Mouse (Mus musculus): ENCODE measurements at regions not wholly inside any gene's neighbourhood (a gene's known extent, or its start where the extent isn't known, plus 50 kb on each side); places are given as distances from the start of the nearest gene placed in this dataset.

- no peak for DNase-seq (ENCODE audit: low read depth)
Measured at GRCm38 (mm10) chr9:59232682-59233081, 58.7 kb upstream of the Adpgk start.

GRCm38 (mm10) chr9:59231947-59232346, 59.4 kb upstream of the Adpgk start:
- no peak for DNase-seq (ENCODE audit: low read depth)

DNA sequence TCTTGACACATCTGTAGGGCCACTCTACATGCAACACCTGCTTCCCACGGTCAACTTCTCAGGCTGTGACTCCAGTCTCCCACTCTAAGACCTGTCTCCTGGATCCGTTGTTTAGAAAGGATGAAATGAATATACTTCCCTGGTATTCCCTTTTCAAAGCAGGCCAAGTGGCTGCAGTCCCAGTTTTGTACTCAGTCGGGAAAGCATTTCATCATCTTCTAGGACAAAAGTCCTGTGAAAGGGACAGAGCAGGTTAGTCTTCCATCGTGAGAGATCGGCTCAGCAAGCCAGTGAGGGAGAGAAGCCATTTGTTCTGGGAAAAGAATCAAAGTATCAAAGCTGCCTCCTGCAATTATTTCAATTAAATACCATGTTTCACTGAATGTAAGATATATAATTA, 60.2 kb upstream of the Adpgk start:
- no peak for DNase-seq (ENCODE audit: low read depth)

- DNase-seq (ENCODE audit: low read depth), result no peak
Measured at GRCm38 (mm10) chr9:59230161-59230560, 61.2 kb upstream of the Adpgk start.

GRCm38 (mm10) chr9:59227948-59228347, 63.4 kb upstream of the Adpgk start:
- DNase-seq (ENCODE audit: low read depth), result peak; percentile 8

- DNase-seq (ENCODE audit: low read depth), result no peak
Measured at GRCm38 (mm10) chr9:59226361-59226760, 65.0 kb upstream of the Adpgk start.

DNA sequence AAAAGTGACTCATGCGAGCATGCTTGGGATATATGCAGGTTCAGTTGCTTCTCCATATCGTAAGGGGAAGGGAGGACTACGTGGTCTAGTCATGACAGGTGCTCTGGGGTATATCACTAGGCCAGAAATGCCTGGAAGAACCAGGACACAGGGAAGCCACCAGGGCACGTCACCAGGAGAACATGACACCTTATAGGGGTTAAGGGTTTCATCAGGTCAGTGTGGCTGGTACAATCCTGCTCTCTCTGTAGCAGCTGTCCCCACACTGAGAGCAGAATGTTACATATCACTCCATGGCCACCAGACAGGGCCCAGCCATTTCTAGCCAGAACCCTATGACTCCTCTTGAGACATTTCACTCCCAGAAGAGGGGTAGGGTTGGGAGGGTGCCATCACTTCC, 72.1 kb upstream of the Adpgk start:
- no peak for DNase-seq (ENCODE audit: low read depth)

DNA sequence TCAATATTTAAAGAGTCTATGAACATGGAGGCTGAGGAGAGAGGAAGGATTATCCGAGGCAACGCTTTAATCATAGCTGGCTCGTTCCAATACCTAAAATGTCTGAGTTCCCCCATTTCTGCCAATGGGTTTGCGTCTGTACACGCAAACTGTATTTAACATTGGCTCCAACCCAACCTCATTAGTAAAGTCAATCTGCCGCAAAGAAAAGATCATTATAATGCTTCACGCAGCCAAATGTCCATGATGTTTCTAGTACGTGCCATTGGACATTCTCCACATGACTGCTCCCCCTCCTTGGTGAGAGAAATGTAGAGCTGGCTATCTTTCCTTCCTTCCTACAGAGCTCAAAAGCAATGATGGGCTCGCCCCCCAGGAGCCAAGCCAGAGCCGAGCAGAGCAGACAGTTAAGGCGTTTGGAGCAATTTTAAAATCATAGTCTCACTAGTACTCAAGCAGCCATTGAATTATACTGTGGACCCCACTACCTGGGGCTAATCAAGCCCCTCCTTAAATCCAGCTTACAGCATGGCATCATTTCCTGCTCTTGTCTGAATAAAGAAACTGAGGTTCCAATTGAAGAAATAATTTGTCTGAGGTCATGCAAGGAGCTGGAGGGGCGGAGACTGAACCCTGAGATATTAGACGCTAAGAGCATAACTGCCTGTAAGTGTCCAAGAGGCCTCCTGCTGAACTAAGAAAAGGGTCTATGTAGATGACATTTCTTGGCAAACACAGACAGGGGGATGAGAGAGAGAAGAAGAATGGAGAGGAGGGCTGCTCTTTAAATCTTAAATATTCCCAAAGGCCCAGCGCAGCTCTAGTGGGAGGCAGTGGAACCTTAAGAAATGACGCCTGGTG, 88.5 kb upstream of the Adpgk start:
- DNase-seq (ENCODE audit: low read depth), result no peak

DNA sequence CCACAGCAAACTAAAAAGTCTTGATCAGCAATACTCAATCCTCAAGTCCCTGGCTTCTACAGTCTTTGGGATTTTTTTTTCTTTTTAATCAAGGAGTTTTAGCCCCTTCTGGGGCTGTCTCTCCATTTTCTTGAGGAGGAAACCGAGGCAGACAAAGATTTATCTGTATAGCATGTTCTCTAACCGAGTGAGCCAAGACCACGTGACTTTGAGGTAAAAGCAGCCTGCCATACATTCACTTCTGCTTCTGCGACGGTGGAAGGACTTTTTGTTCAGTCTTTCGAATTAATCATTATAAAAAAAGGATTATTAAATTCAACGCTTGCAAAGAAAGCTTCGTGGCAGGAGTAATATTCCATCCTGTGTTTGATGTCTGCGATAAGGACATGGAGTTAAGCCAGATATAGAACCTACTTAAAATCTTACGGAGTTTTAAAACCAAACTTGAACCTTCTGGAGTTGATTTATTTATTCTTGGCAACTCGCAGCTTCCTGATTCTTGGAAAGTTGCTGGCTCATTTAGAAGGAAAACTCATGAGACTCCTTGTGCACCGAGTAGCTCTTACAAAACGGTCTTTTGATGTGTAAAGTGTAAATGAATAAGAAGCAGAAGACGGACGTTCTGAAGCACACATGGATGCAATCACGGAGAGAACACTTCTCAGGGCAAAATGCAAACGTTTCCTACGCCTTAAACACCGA, 91.7 kb upstream of the Adpgk start:
- DNase-seq (ENCODE audit: low read depth), result no peak

DNA sequence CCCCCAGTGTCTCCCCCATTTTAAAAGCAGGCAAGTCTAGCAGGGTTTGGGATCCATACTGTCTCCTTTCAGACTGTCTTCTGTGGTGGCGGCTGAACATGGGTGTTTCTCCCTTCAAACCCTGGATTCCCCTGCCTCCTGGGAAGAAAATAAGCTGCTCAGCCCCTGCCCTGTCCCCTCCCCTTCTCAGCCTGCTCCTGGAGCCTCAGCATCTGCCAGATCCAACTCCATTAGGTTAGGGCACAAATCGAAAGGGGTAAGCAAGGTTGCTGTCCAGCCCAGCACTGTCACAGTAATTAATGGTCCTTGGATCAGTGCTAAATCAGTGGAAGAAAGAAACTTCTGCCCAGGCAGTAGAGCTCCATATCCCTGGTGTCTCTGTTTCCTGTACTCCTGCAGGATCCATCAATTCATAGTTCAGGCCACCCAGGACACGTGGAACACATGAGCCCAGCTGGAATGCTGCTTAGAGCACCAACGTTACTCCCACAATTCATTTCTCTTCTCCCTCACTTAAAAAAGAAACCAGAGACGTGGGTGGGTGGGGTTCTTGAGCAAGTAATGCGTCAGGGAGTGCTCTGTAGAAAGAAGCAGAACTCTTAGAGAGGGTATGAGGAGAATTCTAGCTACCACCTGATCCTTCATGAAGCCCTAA, 93.0 kb upstream of the Adpgk start:
- no peak for DNase-seq (ENCODE audit: low read depth)

DNA sequence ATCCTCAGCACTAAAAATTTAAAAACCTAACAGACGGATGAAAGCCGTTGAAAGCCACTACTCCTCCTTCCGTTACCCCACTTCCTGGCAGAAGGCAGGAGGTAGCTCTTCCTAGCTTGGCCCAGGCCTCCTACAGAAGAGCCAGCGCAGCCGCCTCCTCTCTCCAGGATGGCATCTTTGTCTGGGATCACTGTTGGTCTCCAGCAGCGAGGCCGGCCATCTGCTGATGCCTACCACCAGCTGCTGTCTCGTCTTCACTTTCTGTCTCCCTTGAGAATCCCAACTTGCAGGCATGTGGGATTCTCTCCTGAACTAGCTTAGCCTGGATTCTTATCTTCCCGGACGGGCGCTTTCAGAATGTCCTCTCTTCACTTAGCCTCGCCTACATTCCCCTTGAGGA, 93.9 kb upstream of the Adpgk start:
- DNase-seq (ENCODE audit: low read depth), result no peak

- DNase-seq (ENCODE audit: low read depth), result no peak
Measured at GRCm38 (mm10) chr9:59193971-59194370, 97.4 kb upstream of the Adpgk start.

- DNase-seq (ENCODE audit: low read depth), result peak; percentile 37
Measured at GRCm38 (mm10) chr9:59189141-59189540, 102.2 kb upstream of the Adpgk start.

GRCm38 (mm10) chr9:59188411-59188810, 102.9 kb upstream of the Adpgk start:
- no peak for DNase-seq (ENCODE audit: low read depth)

DNA sequence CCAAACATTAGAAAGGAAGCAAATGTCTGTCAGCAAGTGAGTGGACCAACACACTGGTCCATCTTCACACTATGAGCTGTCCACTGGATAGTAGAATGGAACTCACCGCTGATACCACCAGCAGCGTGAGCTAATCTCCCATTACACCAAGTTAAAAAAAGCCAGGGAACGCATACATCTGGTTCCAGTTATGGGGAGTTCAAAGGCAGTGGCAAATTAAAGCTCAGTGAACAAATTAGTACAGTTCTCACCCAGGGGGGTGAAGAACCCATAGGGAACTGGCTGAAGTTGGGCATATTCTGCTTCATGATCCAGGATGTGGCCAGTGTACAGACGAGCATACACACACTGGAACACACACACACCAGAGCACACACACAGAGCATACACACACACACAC, 105.0 kb upstream of the Adpgk start:
- no peak for DNase-seq (ENCODE audit: low read depth)

- DNase-seq (ENCODE audit: low read depth), result no peak
Measured at GRCm38 (mm10) chr9:59184089-59184488, 107.3 kb upstream of the Adpgk start.

- DNase-seq (ENCODE audit: low read depth), result no peak
Measured at GRCm38 (mm10) chr9:59182906-59183305, 108.5 kb upstream of the Adpgk start.

DNA sequence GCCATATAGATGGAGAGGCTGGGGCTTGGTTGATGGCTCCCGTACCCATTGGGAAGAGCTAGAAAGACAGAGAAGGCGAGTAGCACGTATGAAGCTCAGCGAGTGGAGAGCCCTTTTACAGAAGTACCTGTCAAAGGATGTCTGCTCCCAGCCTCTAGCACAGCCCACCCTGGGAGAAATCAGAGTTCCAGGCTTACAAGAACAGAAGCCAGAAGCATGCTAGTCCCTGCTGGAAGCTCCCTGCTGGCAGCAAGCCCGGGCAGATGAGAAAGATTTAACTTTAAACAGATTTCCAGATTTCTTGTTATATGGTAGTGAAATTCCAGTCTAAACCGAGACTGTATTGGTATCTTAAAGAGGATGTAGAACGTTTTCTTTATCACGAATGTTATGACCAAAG, 108.9 kb upstream of the Adpgk start:
- DNase-seq (ENCODE audit: low read depth), result no peak

- DNase-seq (ENCODE audit: low read depth), result no peak
Measured at GRCm38 (mm10) chr9:59171576-59171975, 119.8 kb upstream of the Adpgk start.

DNA sequence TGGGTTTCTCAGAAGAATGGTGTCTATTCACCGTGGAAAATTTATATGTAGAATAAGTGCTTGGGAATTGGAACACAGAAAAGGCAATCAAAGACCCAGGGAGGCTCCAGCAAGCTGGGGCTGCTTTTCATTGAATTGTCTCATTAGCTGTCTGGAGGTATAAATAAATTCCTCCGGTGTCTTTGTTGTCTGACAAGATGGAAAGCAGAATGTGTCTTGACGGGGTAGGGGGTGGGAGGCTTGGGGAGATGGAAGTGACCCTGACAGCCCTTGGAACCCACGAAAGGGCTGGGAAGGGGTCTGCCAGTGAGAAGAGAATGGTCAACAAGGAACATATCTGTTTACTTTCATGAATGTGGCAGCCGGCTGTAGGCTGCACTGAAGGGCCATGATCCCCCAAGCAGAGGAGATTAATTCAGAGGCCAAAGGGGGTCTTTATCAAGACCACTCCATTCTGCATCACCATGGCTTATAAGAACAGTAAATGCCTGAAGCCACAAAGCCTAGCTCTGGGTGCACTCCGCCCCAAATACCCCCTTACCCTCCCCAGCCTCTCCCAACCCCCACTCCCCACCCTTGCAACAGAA, 127.2 kb upstream of the Neo1 start:
- no peak for DNase-seq (ENCODE audit: low read depth)

DNA sequence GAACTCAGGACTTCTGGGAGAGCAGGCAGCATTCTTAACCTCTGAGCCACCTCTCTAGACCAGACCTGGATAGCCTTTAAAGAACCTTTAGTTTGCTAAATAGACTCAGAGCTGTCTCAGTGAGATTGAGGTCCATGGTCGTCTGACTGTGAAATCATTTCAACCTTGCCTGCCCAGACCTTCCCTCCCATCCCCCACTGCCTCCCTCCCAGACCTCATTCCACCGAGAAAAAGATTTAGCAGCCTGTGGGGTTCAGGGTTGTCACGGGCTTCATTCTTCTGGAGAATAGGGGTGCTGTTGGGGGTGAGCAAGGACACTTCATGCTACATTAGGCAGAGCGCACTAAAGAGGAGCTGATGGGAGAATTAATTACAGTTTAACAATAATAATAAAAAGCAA, 126.7 kb upstream of the Neo1 start:
- DNase-seq (ENCODE audit: low read depth), result no peak

- DNase-seq (ENCODE audit: low read depth), result no peak
Measured at GRCm38 (mm10) chr9:59157663-59158062, 121.4 kb upstream of the Neo1 start.

DNA sequence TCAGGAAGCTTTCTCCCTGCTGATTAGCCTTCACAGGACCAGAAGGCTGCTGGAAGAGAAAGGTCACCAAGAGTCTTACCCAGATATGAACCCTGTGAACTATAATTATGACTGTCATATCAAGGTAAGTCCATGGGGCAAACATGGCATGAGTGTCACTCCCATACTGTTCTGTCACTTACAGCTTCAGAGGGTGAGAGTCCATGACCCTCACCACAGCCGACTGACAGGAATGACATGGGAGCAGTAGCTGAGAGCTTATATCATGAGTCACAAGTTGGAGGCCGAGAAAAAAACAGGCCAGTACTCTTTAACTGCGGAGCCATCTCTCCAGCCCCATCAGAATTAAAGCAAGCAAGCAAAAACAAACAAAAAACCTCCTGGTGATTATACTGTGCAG, 117.7 kb upstream of the Neo1 start:
- no peak for DNase-seq (ENCODE audit: low read depth)
